Mouse (Mus musculus): ENCODE measurements around the gene Scamp2. TPM values are rescaled to one million over a fixed set of nuclear protein-coding genes. Genes with fewer than 3 reads are reported as not detected.

Gene Scamp2
- polyA plus RNA-seq, 1 experiment from 2014 or later: 58.2 TPM

GRCm38 (mm10) chr9:57568500-57568899 is 7.8 kb downstream of the Scamp2 start:
- Histone ChIP-seq H3K4me2 (ENCODE audit: low read depth, low read length, severe bottlenecking) (no peak overlapping the region), H3K4me3 (ENCODE audit: low read depth, low read length) (no peak overlapping the region), H3K9me3 (ENCODE audit: control insufficient read depth, low read length) (no peaks in the 10 kb centered on the region), H3K36me3 (ENCODE audit: control insufficient read depth, insufficient read depth, low read length) (no peaks in the 10 kb centered on the region; the same call in 1 of the 2 replicates), H3K27ac (ENCODE audit: low read depth, low read length) (no peak overlapping the region), H3K27me3 (ENCODE audit: control insufficient read depth, insufficient read depth, low read length) (no peaks in the 10 kb centered on the region), H3K4me1 (replicated peaks; ENCODE audit: control insufficient read depth, insufficient read depth, low read length) (no peaks in the 10 kb centered on the region), H3K9ac (ENCODE audit: low read length) (no peak overlapping the region)
- WGBS: 93% methylated on average over 6 of the region's 6 CpGs
- DNase-seq (ENCODE audit: low spot score) (no peak), ATAC-seq (replicated peaks; ENCODE audit: low FRiP score) (no peak)

- H3K36me3 ChIP-seq (ENCODE audit: control insufficient read depth, insufficient read depth, low read length): no peaks in the 10 kb centered on the region; the same call in none of the 2 replicates
- no peak overlapping the region for H3K4me2 ChIP-seq (ENCODE audit: low read depth, low read length, severe bottlenecking)
- no peak overlapping the region for H3K27ac ChIP-seq (ENCODE audit: low read depth, low read length)
- no peaks in the 10 kb centered on the region for H3K27me3 ChIP-seq (ENCODE audit: control insufficient read depth, insufficient read depth, low read length)
- no peak overlapping the region for H3K9ac ChIP-seq (ENCODE audit: low read length)
- DNase-seq (ENCODE audit: low spot score) (no peak), ATAC-seq (replicated peaks; ENCODE audit: low FRiP score) (no peak)
- H3K9me3 ChIP-seq (ENCODE audit: control insufficient read depth, low read length): no peaks in the 10 kb centered on the region
- no peaks in the 10 kb centered on the region for H3K4me1 ChIP-seq (replicated peaks; ENCODE audit: control insufficient read depth, insufficient read depth, low read length)
- no peak overlapping the region for H3K4me3 ChIP-seq (ENCODE audit: low read depth, low read length)
These were observed 13.7 kb downstream of the Scamp2 start for GRCm38 (mm10) chr9:57574397-57574796.

- no peak overlapping the region for H3K9ac ChIP-seq (ENCODE audit: low read length)
- DNase-seq (ENCODE audit: low spot score): no peak
- H3K9me3 ChIP-seq (ENCODE audit: control insufficient read depth, low read length): no peaks in the 10 kb centered on the region
- H3K27me3 ChIP-seq (ENCODE audit: control insufficient read depth, insufficient read depth, low read length): no peaks in the 10 kb centered on the region
- H3K27ac ChIP-seq (ENCODE audit: low read depth, low read length): no peak overlapping the region
- H3K4me1 ChIP-seq (replicated peaks; ENCODE audit: control insufficient read depth, insufficient read depth, low read length): no peaks in the 10 kb centered on the region
- no peak overlapping the region for H3K4me2 ChIP-seq (ENCODE audit: low read depth, low read length, severe bottlenecking)
- WGBS: 88% methylated on average over 3 of the region's 3 CpGs
- no peaks in the 10 kb centered on the region; the same call in 1 of the 2 replicates for H3K36me3 ChIP-seq (ENCODE audit: control insufficient read depth, insufficient read depth, low read length)
- no peak for ATAC-seq (replicated peaks; ENCODE audit: low FRiP score)
- H3K4me3 ChIP-seq (ENCODE audit: low read depth, low read length): no peak overlapping the region
These were observed 14.8 kb downstream of the Scamp2 start for GRCm38 (mm10) chr9:57575577-57575976.

DNA sequence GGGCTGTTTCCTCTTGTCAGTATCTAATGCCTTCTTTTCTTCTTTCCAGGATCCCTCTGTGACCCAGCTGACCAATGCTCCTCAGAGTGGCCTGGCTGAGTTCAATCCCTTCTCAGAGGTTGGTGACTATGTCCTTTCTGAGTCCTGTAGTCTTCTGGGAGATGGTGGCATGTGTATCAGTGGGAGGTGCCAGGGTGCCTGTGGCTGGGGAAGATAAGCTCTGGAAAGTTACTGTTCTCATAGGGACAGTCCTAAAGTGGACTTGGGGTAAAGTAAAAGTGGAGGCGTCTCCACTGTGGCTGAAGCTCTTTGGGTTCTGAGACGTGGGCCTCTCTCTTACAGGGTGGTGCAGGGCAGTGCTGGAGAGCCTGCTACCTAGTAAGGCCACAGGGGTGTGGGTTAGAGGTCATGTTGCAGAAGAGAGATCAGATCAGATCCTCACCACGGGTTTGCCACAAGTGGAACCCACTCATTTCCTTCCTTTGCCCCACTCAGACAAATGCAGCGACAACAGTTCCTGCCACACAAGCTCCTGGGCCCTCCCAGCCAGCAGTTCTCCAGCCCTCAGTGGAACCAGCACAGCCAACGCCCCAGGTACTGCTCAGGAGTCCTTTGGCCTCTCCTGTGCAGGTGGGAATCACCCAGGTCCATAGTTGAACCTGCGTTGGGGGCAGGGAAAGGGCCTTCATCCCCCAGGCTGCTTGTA is 16.6 kb downstream of the Scamp2 start:
- DNase-seq (ENCODE audit: low spot score) (no peak), ATAC-seq (replicated peaks; ENCODE audit: low FRiP score) (no peak)
- H3K4me1 ChIP-seq (replicated peaks; ENCODE audit: control insufficient read depth, insufficient read depth, low read length): no peaks in the 10 kb centered on the region
- peaks cover 3% of the 10 kb centered on the region for H3K36me3 ChIP-seq (ENCODE audit: control insufficient read depth, insufficient read depth, low read length)
- no peaks in the 10 kb centered on the region for H3K9me3 ChIP-seq (ENCODE audit: control insufficient read depth, low read length)
- H3K4me2 ChIP-seq (ENCODE audit: low read depth, low read length, severe bottlenecking): no peak overlapping the region
- H3K27ac ChIP-seq (ENCODE audit: low read depth, low read length): no peak overlapping the region
- no peak overlapping the region for H3K9ac ChIP-seq (ENCODE audit: low read length)
- H3K27me3 ChIP-seq (ENCODE audit: control insufficient read depth, insufficient read depth, low read length): no peaks in the 10 kb centered on the region
- 85% methylated on average over 6 of the region's 6 CpGs for WGBS
- H3K4me3 ChIP-seq (ENCODE audit: low read depth, low read length): no peak overlapping the region

DNA sequence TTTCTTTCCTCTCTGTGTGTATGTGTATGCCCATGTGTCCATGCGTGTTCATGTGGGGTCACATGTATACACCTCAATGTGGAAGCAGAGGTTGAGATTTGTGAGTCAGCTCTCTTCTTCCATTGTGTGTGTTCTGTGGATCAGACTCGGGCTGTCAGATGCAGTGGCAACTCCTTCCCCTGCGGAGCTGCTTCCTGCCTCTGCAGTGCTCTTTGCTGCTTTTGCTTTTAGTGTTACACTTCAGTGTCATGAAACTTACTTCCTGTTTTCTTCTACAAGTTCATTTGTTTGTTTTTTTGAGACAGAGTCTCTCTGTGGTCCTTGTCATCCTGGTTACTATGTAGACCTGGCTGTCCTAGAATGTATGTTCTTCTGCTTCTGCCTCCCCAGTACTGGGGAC is 24.2 kb downstream of the Scamp2 start:
- no peak for DNase-seq (ENCODE audit: low spot score)
- Histone ChIP-seq H3K4me3 (ENCODE audit: low read depth, low read length) (no peak overlapping the region), H3K4me1 (replicated peaks; ENCODE audit: control insufficient read depth, insufficient read depth, low read length) (no peaks in the 10 kb centered on the region), H3K27me3 (ENCODE audit: control insufficient read depth, insufficient read depth, low read length) (no peaks in the 10 kb centered on the region), H3K9ac (ENCODE audit: low read length) (no peak overlapping the region), H3K27ac (ENCODE audit: low read depth, low read length) (no peak overlapping the region), H3K36me3 (ENCODE audit: control insufficient read depth, insufficient read depth, low read length) (peaks cover 12% of the 10 kb centered on the region), H3K4me2 (ENCODE audit: low read depth, low read length, severe bottlenecking) (no peak overlapping the region), H3K9me3 (ENCODE audit: control insufficient read depth, low read length) (no peaks in the 10 kb centered on the region)
- ATAC-seq (replicated peaks; ENCODE audit: low FRiP score): no peak
- 81% methylated on average over 3 of the region's 3 CpGs for WGBS

GRCm38 (mm10) chr9:57589224-57590126 is 28.7 kb downstream of the Scamp2 start, which contains the start of gene Ulk3:
TSS of gene Ulk3 (plus strand) at chr9:57589452.
- Histone ChIP-seq H3K27me3 (ENCODE audit: control insufficient read depth, insufficient read depth, low read length) (no peaks in the 10 kb centered on the region), H3K36me3 (ENCODE audit: control insufficient read depth, insufficient read depth, low read length) (no peaks in the 10 kb centered on the region; the same call in 1 of the 2 replicates), H3K4me1 (replicated peaks; ENCODE audit: control insufficient read depth, insufficient read depth, low read length) (no peaks in the 10 kb centered on the region; the same call in 1 of the 2 replicates), H3K4me2 (ENCODE audit: low read depth, low read length, severe bottlenecking) (peak within 1 kb of the TSS; percentile 97), H3K9me3 (ENCODE audit: control insufficient read depth, low read length) (no peaks in the 10 kb centered on the region), H3K27ac (ENCODE audit: low read depth, low read length) (0 out of 2 replicates have a peak within 1 kb of the TSS, but pooled peaks have one; percentile 37), H3K9ac (ENCODE audit: low read length) (peak within 1 kb of the TSS; percentile 79), H3K4me3 (ENCODE audit: low read depth, low read length) (peak within 1 kb of the TSS; percentile 73)
- under 1% methylated on average over 58 of the region's 58 CpGs for WGBS
- DNase-seq (ENCODE audit: low spot score) (peak; percentile 88), ATAC-seq (replicated peaks; ENCODE audit: low FRiP score) (peak; percentile 89)

GRCm38 (mm10) chr9:57590726-57591125 is 30.0 kb downstream of the Scamp2 start:
- no peaks in the 10 kb centered on the region; the same call in 1 of the 2 replicates for H3K4me1 ChIP-seq (replicated peaks; ENCODE audit: control insufficient read depth, insufficient read depth, low read length)
- DNase-seq (ENCODE audit: low spot score) (no peak), ATAC-seq (replicated peaks; ENCODE audit: low FRiP score) (no peak)
- 32% methylated on average over 5 of the region's 5 CpGs for WGBS
- H3K4me3 ChIP-seq (ENCODE audit: low read depth, low read length): no peak overlapping the region
- H3K4me2 ChIP-seq (ENCODE audit: low read depth, low read length, severe bottlenecking): no peak overlapping the region; the same call in 1 of the 2 replicates
- H3K27me3 ChIP-seq (ENCODE audit: control insufficient read depth, insufficient read depth, low read length): no peaks in the 10 kb centered on the region
- no peak overlapping the region for H3K9ac ChIP-seq (ENCODE audit: low read length)
- no peak overlapping the region for H3K27ac ChIP-seq (ENCODE audit: low read depth, low read length)
- no peaks in the 10 kb centered on the region; the same call in 1 of the 2 replicates for H3K36me3 ChIP-seq (ENCODE audit: control insufficient read depth, insufficient read depth, low read length)
- no peaks in the 10 kb centered on the region for H3K9me3 ChIP-seq (ENCODE audit: control insufficient read depth, low read length)

DNA sequence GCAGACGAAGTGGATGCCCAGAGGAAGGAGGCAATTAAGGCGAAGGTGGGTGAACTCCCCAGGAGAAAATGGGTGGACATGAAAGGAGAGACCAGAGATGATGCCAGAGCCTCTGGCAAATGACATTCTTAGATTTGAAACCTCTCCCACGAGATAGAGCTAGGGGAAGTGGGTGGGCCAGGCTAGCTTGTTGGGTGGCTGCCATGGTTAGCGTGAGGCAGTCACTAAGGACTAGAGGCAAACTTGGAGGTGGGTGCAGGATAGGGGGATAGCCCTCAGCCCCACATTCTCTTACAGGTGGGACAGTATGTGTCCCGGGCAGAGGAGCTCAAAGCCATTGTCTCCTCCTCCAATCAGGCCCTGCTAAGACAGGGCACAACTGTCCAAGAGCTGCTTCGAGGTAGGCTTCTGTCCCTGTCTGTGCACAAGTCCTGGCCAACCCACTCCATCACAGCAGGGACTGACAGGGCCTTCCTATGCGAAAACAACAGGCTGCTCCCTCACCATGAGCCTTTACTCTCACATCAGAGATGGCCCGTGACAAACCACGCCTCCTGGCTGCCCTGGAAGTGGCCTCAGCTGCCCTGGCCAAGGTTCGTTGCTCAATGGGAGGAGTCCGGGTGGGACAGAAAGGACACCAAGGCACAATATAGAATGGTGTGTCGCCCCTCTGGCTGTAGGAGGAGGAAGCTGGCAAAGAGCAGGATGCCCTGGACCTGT is 32.9 kb downstream of the Scamp2 start:
- Histone ChIP-seq H3K9me3 (ENCODE audit: control insufficient read depth, low read length) (no peaks in the 10 kb centered on the region), H3K4me1 (replicated peaks; ENCODE audit: control insufficient read depth, insufficient read depth, low read length) (no peaks in the 10 kb centered on the region; the same call in 1 of the 2 replicates), H3K4me3 (ENCODE audit: low read depth, low read length) (no peak overlapping the region), H3K36me3 (ENCODE audit: control insufficient read depth, insufficient read depth, low read length) (no peaks in the 10 kb centered on the region; the same call in 1 of the 2 replicates), H3K9ac (ENCODE audit: low read length) (no peak overlapping the region), H3K27ac (ENCODE audit: low read depth, low read length) (no peak overlapping the region), H3K27me3 (ENCODE audit: control insufficient read depth, insufficient read depth, low read length) (no peaks in the 10 kb centered on the region), H3K4me2 (ENCODE audit: low read depth, low read length, severe bottlenecking) (no peak overlapping the region)
- WGBS: 60% methylated on average over 12 of the region's 12 CpGs
- DNase-seq (ENCODE audit: low spot score): no peak
- ATAC-seq (replicated peaks; ENCODE audit: low FRiP score): no peak
